Mouse (Mus musculus): ENCODE data around the gene Myt1l.

Gene Myt1l

GRCm38 (mm10) chr12:29816761-29817160, 288.6 kb downstream of the Myt1l start:
- DNase-seq (ENCODE audit: low read depth, low spot score), result no peak

- no peak for DNase-seq (ENCODE audit: low read depth, low spot score)
These were observed 294.0 kb downstream of the Myt1l start for GRCm38 (mm10) chr12:29822216-29822615.

- DNase-seq (ENCODE audit: low read depth, low spot score), result no peak
These were observed 295.7 kb downstream of the Myt1l start for GRCm38 (mm10) chr12:29823766-29824417.

GRCm38 (mm10) chr12:29830571-29830970, 302.4 kb downstream of the Myt1l start:
- DNase-seq (ENCODE audit: low read depth, low spot score), result no peak

- DNase-seq (ENCODE audit: low read depth, low spot score), result no peak
These were observed 303.2 kb downstream of the Myt1l start for GRCm38 (mm10) chr12:29831356-29831755.

- DNase-seq (ENCODE audit: low read depth, low spot score), result peak; percentile 28
These were observed 309.2 kb downstream of the Myt1l start for GRCm38 (mm10) chr12:29837301-29837791.

- DNase-seq (ENCODE audit: low read depth, low spot score), result no peak
These were observed 310.2 kb downstream of the Myt1l start for GRCm38 (mm10) chr12:29838421-29838820.

GRCm38 (mm10) chr12:29849936-29850335, 321.8 kb downstream of the Myt1l start:
- DNase-seq (ENCODE audit: low read depth, low spot score), result no peak

GRCm38 (mm10) chr12:29854151-29854585, 326.0 kb downstream of the Myt1l start:
- DNase-seq (ENCODE audit: low read depth, low spot score), result no peak

GRCm38 (mm10) chr12:29855007-29855406, 326.8 kb downstream of the Myt1l start:
- peak; percentile 52 for DNase-seq (ENCODE audit: low read depth, low spot score)

GRCm38 (mm10) chr12:29860986-29861385, 332.8 kb downstream of the Myt1l start:
- no peak for DNase-seq (ENCODE audit: low read depth, low spot score)

- no peak for DNase-seq (ENCODE audit: low read depth, low spot score)
These were observed 340.1 kb downstream of the Myt1l start for GRCm38 (mm10) chr12:29868295-29868694.

- DNase-seq (ENCODE audit: low read depth, low spot score), result no peak
These were observed 340.6 kb downstream of the Myt1l start for GRCm38 (mm10) chr12:29868781-29869180.

GRCm38 (mm10) chr12:29872156-29872815, 344.1 kb downstream of the Myt1l start:
- DNase-seq (ENCODE audit: low read depth, low spot score), result peak; percentile 67

- no peak for DNase-seq (ENCODE audit: low read depth, low spot score)
These were observed 345.1 kb downstream of the Myt1l start for GRCm38 (mm10) chr12:29873281-29873772.

GRCm38 (mm10) chr12:29877977-29878376, 349.8 kb downstream of the Myt1l start:
- no peak for DNase-seq (ENCODE audit: low read depth, low spot score)

- peak; percentile 49 for DNase-seq (ENCODE audit: low read depth, low spot score)
These were observed 354.9 kb downstream of the Myt1l start for GRCm38 (mm10) chr12:29882871-29883617.

GRCm38 (mm10) chr12:29884376-29884775, 356.2 kb downstream of the Myt1l start:
- no peak for DNase-seq (ENCODE audit: low read depth, low spot score)

GRCm38 (mm10) chr12:29894669-29895068, 366.5 kb downstream of the Myt1l start:
- peak; percentile 66 for DNase-seq (ENCODE audit: low read depth, low spot score)

GRCm38 (mm10) chr12:29897533-29898085, 369.4 kb downstream of the Myt1l start:
- DNase-seq (ENCODE audit: low read depth, low spot score), result no peak

GRCm38 (mm10) chr12:29904101-29904874, 376.1 kb downstream of the Myt1l start:
- DNase-seq (ENCODE audit: low read depth, low spot score), result no peak

Data from forelimb bud, embryonic 11.5 days (tissue).